Mouse (Mus musculus): ENCODE data around the gene Gstm6.

GRCm38 (mm10) chr3:107928691-107929090 lies 14.9 kb downstream of the Gstm6 start:
- TF ChIP-seq CTCF (conservative IDR thresholded peaks at IDR 0.05; ENCODE audit: insufficient read depth, insufficient read length, low read depth, low read length) (no peak), POLR2A (IDR thresholded peaks at IDR 0.05; ENCODE audit: low read depth, low read length) (no peak)
